Mouse (Mus musculus) mouse trophoblast stem cell (cell line): ENCODE measurements at regions not wholly inside any gene's neighbourhood (a gene's known extent, or its start where the extent isn't known, plus 50 kb on each side); places are given as distances from the start of the nearest gene placed in this dataset.
"Not testable (repeated sequence)": the region's sequence is repeated elsewhere in the genome, so short reads cannot be mapped to it uniquely, and the experiment has no call there.

Experiments
- in situ Hi-C, 2 experiments: fragments of 300-500 bp; cut with MseI, MboI; formaldehyde crosslinking; loops; 2 replicates in 1 of 2; 3 replicates in 1 of 2; pipeline ENCODE4 v1.15.1; 2025

- in situ Hi-C loops: no loop called here
Measured at GRCm38 (mm10) chr17:13581995-13582588, 178.2 kb upstream of the Afdn start.

GRCm38 (mm10) chr17:13583475-13584233 lies 176.7 kb upstream of the Afdn start:
- in situ Hi-C loops: no loop called here

GRCm38 (mm10) chr17:13584394-13584793 lies 175.9 kb upstream of the Afdn start:
- in situ Hi-C loops: no loop called here

GRCm38 (mm10) chr17:13590240-13590837 lies 170.0 kb upstream of the Afdn start:
- in situ Hi-C loops: not testable (repeated sequence)
